Mouse (Mus musculus) adrenal gland, adult 2 months (tissue): ENCODE results near the gene Nadsyn1. TPM values are rescaled to one million over a fixed set of nuclear protein-coding genes. Genes with fewer than 3 reads are reported as not detected.
A peak's percentile ranks its signal among the peaks of the same experiment; 100 is the strongest.

Source experiments
- DNase-seq: peaks from one replicate; pipeline ENCODE4 v3.0.0; 2021
- polyA plus RNA-seq: library from polyadenylated mRNA; depleted of rRNA; stranded (reverse); fragments of >200 nt; gene quantifications from 2 replicates; pipeline ENCODE4 v1.2.3, GENCODE M21; 2012
- total RNA-seq, 2 experiments: library from RNA; stranded (reverse); gene quantifications; 2 replicates each; pipeline ENCODE4 v1.2.3; 2021

The Nadsyn1 gene
- total and polyA plus RNA-seq, 3 experiments: 7.8 to 11.6 (median 9.0) TPM

DNA sequence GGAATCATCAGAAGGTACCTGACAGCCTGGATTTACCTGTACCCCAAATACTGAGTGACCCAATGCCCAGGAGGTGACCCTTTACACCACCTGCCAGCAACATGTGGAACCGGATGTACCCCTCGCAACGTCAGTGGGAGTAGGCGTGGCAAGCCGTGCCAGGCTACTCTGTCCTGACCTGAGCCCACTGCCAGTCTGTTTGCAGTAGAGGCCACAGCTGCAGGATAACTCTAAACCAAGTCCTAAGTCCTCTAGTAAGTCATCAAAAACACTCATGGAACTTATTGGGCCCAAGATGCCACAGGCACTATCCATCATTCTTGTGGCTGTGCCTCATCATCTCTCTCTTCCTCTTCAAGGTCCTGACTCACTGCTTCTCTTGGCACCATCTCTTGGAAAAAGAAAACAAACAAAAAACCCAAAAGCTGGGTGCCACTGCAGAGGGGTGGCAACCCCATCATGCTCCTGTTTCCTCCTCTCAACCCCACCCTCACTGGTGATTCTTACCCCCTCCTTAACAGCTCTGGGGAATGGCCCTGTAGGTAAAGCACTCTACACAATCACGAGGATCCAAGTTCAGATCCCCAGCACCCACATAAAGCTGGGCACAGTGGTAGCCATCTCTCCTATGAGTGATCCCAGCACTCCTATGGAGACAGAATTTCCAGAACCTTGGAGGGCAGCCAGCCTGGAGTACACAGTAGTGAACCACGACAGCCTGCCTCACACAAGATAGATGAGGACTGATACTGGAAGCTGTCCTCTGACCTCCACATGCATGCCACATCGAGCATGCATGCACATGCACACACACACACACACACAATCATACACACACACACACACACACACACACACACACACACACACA is 21.2 kb downstream of the Nadsyn1 start:
- DNase-seq: peak; percentile 39

DNA sequence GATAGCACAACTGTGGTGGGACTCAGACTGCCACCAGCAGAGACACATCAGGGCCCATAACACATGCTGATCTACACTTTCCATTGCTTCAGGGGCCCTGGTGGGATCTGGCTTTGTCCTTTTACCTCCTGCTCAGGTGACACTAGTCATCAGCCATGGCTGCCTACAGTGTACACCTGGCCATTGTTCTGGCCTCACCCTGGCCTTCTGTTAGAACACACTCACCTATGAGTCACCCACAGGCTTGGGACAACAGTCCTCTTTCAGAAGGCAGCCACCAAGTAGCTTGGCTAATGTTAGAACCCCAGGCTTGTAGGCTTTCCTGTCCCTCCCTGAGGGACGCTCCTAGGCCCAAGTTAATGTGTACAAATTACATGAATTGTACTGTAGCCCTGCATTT is 21.9 kb downstream of the Nadsyn1 start:
- no peak for DNase-seq

DNA sequence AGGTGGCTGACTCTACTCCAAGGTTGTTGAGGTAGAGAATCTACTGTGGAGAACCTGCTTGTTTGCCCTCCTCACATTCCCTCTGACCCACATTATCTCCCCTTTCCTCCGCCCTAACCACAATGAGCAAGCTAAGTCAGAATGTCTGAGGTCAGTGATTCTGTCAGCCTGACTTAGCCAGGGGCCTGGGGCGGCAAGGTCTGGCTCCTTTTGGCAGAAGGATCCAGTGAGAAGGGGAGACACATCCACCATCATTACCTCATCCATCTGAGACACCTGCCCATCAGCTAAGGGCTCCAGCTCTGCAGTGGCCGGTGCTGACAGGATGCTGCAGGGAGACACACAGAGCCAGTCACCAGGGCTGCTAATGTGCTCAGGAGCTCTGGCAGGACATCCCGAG is 23.9 kb downstream of the Nadsyn1 start:
- DNase-seq: no peak

DNA sequence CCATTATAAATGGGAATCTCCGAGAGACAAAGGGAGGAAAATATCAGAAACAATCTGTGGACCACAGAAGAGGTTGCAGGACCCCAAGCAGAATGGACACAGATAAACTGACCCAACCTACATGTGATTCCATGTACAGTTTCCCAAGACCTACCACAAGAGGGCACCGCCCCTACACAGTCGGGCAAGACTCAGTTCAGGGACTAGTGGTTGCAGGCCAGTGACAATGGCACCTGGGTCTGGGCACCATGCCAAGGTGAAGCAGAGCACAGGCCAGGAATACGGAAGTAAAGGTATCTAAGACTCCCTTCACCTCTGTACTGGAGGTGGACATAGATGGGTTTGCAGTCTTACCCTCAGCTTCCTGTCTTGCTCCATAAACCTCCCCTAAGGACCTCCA is 29.5 kb downstream of the Nadsyn1 start:
- peak; percentile 49 for DNase-seq

DNA sequence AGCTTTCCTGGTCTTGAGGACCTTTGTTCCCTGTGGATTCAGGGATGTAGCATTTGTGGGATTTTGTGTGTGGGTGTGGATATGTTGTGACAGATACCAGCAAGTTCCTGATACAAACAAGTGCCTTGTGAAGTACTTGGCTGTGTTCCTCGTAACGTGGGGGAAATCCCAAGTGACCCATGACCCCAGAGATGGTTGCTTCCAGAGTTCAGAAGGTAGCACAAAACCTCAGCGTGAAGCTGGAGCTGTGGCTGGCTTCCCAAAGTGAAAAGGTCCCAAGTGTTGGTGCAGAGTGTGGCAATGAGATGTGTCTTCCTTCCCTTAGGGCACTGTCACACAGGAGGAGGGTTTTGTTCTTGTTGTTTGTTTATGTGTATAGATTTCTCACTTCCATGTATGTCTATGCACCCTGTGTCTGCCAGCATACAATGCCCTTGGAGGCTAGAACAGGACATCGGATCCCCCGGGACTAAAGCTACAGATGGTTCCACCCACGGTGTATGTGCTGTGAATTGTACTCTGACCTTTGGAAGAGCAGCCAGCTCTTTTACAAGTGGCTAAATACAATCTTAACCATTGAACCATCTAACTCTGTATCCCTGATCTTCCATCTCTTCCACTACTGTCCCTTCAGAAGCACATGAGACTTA is 30.2 kb downstream of the Nadsyn1 start:
- DNase-seq: no peak

DNA sequence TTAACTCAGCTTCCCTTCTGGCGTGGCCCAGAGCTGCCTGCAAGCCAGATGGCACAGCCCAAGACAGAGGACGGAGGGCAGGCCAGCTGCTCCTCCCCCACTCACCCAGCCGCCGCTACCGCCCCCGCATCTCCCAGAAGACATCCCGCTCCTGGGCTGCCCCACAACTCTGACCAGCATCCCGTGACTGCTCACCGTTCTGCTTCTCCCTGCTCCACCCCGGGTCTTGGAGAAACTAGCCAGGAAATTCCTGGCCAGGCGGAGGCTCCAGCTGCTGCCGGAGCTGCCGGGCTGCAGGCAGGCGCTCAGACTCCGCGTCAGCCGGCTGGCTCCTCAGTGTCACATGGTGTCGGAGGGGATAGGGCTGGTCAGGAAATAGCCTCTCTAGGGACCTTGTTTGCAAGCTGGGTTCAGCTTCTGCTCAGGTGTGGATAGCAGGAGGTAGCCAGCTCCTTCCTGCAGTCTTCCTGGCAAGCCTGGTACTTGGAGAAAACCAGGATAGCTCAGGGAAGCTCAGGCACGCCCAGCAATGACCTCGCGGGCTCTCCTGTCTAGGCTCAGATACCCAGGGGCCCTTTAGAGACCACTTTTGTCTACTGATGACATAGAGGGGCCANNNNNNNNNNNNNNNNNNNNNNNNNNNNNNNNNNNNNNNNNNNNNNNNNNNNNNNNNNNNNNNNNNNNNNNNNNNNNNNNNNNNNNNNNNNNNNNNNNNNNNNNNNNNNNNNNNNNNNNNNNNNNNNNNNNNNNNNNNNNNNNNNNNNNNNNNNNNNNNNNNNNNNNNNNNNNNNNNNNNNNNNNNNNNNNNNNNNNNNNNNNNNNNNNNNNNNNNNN is 38.4 kb downstream of the Nadsyn1 start, which contains the start of gene Mrgpre:
TSS of gene Mrgpre (minus strand) at position 505 of the 834 bp plus-strand sequence.
- peak; percentile 84 for DNase-seq

DNA sequence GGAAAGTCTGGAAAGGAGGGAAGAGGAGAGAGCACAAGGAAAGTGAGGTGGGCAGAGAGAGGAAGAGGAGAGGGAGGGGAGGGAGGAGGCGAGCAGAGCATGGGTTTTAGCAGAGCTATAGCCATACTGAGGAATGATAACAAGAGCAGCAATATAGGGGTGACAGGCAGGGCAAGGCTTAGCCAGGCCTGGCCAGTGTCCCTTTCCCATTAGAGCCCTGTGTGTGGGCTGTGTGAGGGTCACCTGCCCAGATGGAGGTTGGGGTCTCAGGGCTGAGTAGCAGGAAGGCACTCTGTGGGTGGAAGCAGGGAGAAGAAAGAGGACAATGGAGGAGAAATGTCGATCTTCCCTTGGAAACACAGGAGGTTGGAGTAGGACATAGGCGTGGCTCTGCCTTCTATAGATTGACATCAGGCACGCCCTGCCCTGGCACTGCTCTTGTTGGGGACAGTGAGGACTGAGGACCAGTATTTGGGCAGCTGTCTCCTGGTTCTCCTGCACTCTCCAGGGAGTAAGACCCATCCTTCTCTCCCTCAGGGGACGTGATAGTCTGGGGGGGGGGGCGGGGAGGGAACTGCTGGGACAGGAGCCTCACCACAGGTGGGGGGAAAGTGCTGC is 39.2 kb downstream of the Nadsyn1 start:
- no peak for DNase-seq

DNA sequence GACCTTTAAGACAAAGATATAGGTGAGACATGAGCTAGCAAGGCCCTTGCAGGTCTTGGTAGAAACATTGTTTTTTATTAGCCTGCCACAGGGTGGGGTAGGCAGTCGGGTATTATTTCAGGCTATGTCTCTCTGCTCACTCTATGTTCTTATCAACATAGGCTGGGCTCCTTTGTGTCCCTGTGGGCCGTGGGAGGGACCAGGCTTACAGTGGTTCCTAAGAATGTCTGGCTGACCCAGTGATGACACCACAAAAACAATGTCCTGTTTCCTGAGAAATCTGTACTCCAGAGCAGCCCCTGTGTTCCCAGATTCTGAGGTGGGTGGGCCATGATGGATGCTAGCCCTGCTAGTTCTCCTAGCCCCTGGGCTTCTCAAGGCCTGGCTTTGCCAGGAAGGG is 45.3 kb downstream of the Nadsyn1 start:
- peak; percentile 30 for DNase-seq

DNA sequence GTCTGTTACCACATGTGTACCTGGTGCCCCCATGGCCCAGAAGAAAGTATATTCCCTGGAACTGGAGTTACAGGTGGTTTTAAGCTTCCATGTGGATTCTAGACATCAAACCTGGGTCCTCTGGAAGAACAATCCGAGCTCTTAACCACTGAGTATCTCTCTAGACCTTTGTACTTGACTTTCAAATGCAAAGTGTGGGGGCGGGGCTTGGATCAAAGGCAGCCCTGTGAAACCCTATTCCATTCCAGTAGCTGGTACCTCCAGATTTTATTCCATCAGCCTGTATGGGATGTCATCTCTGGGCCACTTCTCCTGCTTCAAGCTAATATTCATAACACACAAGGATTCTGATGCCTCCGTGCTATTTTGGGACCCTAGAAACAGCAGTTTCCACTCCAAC is 46.5 kb downstream of the Nadsyn1 start:
- DNase-seq: no peak

DNA sequence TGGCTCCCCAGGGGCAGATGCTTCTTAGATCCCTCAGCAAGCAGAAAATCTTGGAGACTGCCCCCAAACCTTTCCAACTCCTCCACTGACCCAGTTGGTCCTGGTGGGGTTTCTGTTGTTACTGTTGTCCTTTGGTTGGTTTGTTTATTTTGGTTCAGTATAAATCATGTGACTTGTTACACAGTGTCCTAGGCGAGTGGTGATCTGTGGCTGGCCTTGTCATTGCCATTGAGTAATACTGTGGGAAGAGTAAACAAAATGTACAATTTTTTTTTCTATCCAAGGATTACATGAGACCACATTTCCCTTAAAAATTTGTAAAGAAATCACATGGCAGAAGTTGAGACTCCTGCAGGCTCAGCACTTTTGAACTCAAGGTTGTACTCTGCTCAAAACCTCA is 53.2 kb downstream of the Nadsyn1 start:
- DNase-seq: peak; percentile 34

DNA sequence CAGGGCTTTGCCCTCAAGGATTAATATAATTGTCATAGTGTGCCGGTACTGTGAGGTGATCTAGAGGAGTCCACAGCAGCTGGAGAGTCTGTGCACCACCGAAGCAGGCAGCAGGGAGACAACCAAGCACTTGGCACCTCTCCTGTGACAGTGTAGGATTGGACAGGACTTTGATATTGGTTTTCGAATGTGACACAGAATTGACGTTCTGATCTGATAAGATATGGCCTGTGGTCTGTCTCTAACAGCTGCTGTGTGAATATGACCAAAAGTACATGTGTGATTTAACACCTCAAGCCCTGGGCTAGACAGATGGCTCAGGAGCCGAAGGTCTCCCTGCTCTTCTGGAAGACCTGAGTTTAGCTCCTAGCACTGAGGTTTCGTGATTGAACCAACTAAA is 54.4 kb downstream of the Nadsyn1 start:
- no peak for DNase-seq

DNA sequence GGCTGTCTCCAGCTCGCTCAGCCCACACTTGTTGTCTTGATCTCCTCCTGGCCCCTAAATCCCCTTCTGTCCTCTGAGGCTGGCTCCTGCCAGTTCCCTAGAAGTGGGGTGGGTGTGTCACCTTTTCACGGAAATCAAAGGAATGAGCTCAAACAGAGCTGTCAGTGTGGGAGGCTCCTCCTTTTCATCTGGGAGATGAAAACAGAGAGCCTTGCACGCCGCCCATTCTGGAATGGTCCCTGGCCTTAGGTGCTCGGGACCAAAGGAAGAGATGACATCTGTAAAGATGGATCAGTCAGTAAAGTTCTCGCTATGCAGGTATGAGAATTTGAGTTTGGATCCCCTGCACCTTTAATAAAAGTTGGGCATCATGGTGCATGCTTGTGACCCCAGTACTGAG is 55.8 kb downstream of the Nadsyn1 start, which contains the start of gene Mrgprg:
TSS of gene Mrgprg (minus strand) at position 101 of the 400 bp plus-strand sequence.
- DNase-seq: no peak

DNA sequence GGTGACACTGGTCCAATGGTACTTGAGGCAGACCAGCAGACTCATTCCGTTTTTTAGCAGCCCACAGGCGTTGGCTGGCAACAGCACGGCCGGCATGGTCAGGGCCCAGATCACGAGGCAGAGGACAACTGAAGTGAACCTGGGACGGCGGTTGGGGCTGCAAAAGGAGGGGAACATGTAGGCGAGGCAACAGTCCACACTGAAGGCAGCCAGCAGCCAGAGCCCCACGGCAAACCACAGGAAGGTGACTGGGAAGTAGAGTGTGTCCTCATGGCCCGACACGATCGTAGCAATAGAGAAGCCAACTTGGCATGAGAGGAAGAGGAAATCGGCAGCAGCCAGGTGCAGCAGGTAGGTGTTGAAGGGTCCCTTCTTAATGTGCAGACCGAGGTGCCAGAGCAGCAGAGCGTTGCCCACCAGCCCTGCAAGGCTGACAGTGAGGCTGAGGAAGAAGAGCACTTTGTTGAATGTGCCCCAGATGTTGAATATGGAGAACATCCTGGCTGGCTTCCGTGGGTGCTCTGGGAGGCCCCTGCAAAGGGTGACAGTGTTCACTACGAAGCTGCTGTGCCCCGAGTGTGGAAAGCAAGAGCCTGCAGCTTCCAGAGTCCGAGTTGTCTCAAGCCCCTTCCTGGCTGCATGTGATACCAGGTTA is 57.6 kb downstream of the Nadsyn1 start:
- DNase-seq: no peak

DNA sequence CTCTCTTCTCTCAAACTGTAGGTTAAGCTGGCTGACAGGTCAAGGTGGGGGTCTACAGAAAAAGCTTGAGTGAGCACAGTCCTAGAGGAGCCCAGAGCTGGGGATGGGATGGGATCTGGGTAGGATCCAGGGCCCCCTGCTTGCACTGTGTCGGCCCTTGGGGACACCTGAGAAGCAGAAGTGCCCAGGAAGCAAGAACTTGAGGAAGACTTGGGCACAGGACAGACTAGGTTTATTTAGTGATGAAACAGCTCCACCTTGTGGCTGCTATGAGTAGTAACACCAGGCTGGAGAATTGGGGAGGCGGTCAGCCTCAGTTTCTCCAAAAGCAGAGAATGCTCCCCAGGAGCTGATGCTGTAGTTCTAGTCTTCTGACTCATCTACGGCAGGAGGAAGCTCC is 58.9 kb downstream of the Nadsyn1 start:
- no peak for DNase-seq

DNA sequence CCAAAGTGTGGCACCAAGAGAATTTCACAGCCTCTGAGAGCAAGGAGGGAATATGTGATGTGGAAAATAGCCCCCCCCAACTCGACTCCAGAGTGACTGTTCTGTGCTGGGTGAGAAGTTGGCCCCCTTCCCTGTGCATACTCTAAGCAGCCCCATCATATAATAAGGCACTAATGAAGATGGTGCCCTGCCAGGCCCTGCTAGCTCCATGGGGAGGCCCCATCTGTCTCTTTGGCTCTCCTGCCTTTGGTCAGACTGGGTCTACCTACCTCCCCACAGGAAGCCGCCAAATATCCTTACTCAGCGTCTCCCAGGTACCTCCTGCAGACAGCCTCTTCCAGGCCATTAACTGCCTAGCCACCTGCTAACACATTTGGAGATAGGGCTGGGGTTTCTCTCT is 63.7 kb downstream of the Nadsyn1 start:
- no peak for DNase-seq

DNA sequence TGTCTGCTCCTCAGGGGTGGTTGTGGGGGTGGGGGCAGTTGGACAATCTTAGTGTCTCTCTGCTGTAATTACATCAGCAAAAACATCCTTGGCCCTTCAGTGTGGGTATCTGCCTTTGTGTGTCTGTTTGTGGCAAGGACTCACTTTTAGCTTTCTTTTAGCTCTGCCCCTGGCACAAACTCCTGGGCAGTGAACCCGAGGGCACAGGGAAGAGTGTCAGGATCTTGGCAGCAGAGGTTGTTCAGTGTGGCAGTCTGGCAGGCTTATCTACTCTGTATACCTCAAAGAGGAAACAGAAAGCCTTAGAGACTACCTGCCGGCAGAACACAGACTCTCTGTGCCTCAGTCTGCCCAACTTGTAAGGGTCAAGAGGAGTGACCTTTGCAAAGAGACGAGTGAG is 65.0 kb downstream of the Nadsyn1 start:
- peak; percentile 14 for DNase-seq

DNA sequence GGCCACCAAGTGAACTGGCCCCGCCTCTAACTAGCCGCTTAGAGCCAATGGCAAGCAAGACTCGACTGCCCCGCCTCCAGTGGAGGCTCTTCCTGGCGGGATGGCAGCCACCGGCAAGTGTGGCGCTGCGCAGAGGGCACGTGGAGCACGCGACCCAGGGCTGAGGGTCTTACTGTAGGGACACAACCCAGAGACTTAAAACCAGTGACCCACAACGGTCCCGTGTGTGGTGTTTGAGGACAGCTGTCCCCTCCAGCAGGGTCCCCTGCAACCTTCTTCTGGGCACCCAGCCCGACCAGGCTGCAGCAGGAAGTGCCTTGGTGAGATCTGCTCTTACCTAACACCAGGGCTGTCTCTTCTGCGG is 65.6 kb downstream of the Nadsyn1 start:
- peak; percentile 86 for DNase-seq

DNA sequence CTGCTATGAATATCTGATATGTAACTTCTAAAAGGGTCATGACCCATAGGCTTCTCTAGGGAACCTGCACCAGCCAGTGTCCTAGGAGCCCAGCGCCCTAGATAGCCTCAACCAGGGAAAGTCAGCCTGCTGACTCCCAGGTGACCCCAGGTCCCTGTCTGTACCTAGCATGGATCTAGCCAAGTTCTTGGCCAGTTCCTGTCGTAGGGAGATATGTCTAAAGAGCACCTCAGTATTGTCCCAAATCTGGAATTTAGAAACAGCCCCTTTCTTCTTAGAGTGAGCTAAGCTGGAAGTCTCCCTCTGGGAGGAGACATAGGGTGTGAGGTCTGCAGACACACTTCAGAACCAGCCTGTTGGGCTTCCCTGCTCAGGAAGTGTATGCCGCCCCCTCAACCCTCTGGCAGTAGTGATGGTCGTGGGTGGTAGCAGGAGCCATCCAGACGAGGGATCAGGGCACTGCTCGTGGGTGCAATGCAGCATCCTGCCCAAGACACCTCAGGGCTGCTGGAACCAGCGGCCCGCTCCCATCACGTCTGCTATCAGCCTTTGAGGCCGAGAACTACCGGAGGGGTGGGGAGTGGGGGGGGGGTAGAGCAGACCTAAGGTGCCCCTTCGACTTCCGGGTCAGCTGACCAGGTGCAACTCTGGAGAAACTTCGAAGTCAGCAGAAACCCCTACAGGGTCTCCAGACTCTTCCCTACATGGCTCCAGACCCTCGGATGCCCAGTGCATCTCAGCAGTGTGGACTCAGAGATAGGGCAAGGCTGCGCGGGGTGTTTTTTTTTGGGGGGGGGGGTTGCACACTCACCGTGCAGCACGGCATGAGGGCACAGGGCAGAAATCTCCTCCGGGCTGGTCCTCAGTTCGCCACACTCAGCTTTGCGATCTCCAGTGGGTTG is 66.3 kb downstream of the Nadsyn1 start, which contains the start of gene Osbpl5:
TSS of gene Osbpl5 (minus strand) at position 861 of the 902 bp plus-strand sequence.
- DNase-seq: no peak

DNA sequence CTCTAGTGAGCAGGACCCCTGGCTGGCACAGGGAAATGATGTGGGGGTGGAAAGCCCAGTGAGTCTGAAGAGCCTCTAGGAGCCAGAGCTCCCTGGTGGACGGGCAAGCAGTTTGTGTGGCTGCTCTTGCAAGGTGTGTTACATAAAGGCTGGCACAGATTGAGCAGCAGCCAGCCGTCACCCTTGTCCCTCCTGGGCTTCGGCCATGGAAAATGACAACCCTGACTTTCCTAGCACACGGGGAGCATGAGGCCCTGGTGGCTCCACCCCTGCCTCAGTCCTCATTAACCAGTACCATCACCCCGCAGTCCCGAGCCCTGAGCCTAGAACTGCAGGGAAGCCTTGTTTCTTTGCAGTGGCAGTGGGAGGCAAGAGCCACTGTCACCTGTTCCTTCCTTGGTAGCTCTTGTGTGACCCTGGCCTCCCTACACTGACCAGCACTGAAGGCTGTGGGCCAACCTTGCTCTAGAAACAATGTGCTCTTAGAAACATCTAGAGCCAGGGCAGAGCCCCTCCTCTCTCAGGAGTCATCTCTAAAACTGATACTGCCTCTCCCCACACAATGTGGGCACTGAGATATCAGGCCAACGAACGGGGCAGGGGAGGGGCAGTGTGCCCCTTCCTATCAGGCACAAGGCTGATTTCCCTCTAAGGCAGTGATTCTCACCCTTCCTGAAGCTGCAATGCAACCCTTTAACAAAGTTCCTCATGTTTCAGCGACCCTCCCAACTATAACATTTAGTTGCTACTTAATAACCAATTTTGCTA is 67.1 kb downstream of the Nadsyn1 start:
- DNase-seq: peak; percentile 45
